Mouse (Mus musculus) lung, embryonic 15.5 days (tissue): ENCODE data around the gene Ankar. TPM values are rescaled to one million over a fixed set of nuclear protein-coding genes. Genes with fewer than 3 reads are reported as not detected.

Source experiments
- ATAC-seq: fragments of 200-750 bp; cut with Nextera tagmentation; 2 replicates; pipeline ENCODE4 v1.8.0; 2017; ENCODE audit warnings: moderate number of reproducible peaks, borderline replicate concordance; ENCODE audit not compliant: low FRiP score, low TSS enrichment; ENCODE audit errors: extremely low read depth
- H3K27ac ChIP-seq: fragments of 300-500 bp; sonication (generic); 2 replicates; pipeline ENCODE4 v1.5.1; 2015; ENCODE audit warnings: moderate library complexity, mild to moderate bottlenecking, inconsistent platforms
- H3K27me3 ChIP-seq: fragments of 300-500 bp; sonication (generic); 2 replicates; pipeline ENCODE4 v1.6.1; 2015; ENCODE audit warnings: inconsistent platforms
- H3K36me3 ChIP-seq: fragments of 300-500 bp; sonication (generic); 2 replicates; pipeline ENCODE4 v1.6.1; 2015; ENCODE audit warnings: inconsistent platforms
- H3K4me1 ChIP-seq: fragments of 300-500 bp; sonication (generic); 2 replicates; pipeline ENCODE4 v1.6.1; 2015; ENCODE audit warnings: inconsistent platforms
- H3K4me2 ChIP-seq: fragments of 300-500 bp; sonication (generic); 2 replicates; pipeline ENCODE4 v1.6.1; 2015; ENCODE audit warnings: inconsistent platforms, mild to moderate bottlenecking, moderate library complexity
- H3K4me3 ChIP-seq: fragments of 300-500 bp; sonication (generic); 2 replicates; pipeline ENCODE4 v1.5.1; 2015; ENCODE audit warnings: mild to moderate bottlenecking, inconsistent platforms
- H3K9ac ChIP-seq: fragments of 300-500 bp; sonication (generic); 2 replicates; pipeline ENCODE4 v1.6.1; 2015; ENCODE audit warnings: inconsistent platforms
- H3K9me3 ChIP-seq: fragments of 300-500 bp; sonication (generic); 2 replicates; pipeline ENCODE4 v1.6.1; 2016; ENCODE audit warnings: inconsistent platforms
- WGBS: fragments of 180-500 bp; shearing (Covaris S2); methylation state at CpG from one replicate; pipeline ENCODE4 v1.1.7; 2015; 5-methylcytosine and 5-hydroxymethylcytosine counted together
- polyA plus RNA-seq: library from polyadenylated mRNA; unstranded; fragments of >200 nt; fragmentation: Nextera tagmentation; extraction: Ambion mirVana; gene quantifications from 2 replicates; pipeline ENCODE4 v1.2.1, GENCODE M21; 2015

The Ankar gene
- polyA plus RNA-seq, 1 experiment from 2014 or later: not detected

GRCm38 (mm10) chr1:72710753-72711653 is 10.6 kb upstream of the Ankar start, which contains the start of gene Rpl37a:
Gene Rpl37a, plus strand, starts transcription at chr1:72711290.
- ATAC-seq: peak; percentile 84
- Histone ChIP-seq H3K27ac (peak within 1 kb of the TSS; percentile 93), H3K4me1 (peaks cover 12% of the 10 kb centered on the region), H3K4me3 (peak within 1 kb of the TSS; percentile 75), H3K36me3 (peaks cover 30% of the 10 kb centered on the region), H3K27me3 (no peaks in the 10 kb centered on the region), H3K9ac (peak within 1 kb of the TSS; percentile 88), H3K9me3 (no peaks in the 10 kb centered on the region), H3K4me2 (peak within 1 kb of the TSS; percentile 76)
- WGBS: 2% methylated on average over 68 of the region's 68 CpGs

- H3K9me3 ChIP-seq: no peaks in the 10 kb centered on the region
- peaks cover 2% of the 10 kb centered on the region; the same call in 1 of the 2 replicates for H3K36me3 ChIP-seq
- peaks cover 5% of the 10 kb centered on the region for H3K4me1 ChIP-seq
- no peak overlapping the region for H3K27ac ChIP-seq
- H3K27me3 ChIP-seq: no peaks in the 10 kb centered on the region
- ATAC-seq: no peak
- WGBS: 50% methylated on average over 4 of the region's 4 CpGs
- H3K4me2 ChIP-seq: no peak overlapping the region
- no peak overlapping the region for H3K4me3 ChIP-seq
- no peak overlapping the region for H3K9ac ChIP-seq
Observed at GRCm38 (mm10) chr1:72707525-72707924, 7.1 kb upstream of the Ankar start.

DNA sequence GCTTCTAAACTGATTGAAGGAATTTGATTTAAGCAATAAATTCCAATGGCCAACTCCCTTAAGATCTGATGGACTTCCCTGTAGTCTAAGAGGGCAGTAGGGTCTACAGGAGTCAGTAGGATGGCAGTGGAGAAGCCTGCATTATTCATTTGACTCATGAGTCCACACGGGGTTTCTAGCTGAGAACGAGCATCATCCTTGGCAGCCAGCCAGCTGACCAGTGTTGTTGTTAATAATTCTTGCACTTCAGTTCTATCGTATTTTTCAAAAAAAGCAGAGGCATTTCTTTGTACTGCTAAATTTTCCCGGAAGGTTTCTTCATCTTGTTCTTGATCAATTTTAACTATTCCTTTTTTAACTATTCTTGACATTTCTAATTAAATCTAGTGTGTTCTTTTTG is 1.7 kb downstream of the Ankar start:
- H3K27me3 ChIP-seq: no peaks in the 10 kb centered on the region
- H3K36me3 ChIP-seq: no peaks in the 10 kb centered on the region
- H3K4me3 ChIP-seq: no peak overlapping the region
- H3K4me2 ChIP-seq: no peak overlapping the region
- no peak for ATAC-seq
- no peaks in the 10 kb centered on the region for H3K9me3 ChIP-seq
- H3K27ac ChIP-seq: no peak overlapping the region
- H3K4me1 ChIP-seq: no peaks in the 10 kb centered on the region
- no peak overlapping the region for H3K9ac ChIP-seq
- WGBS: 22% methylated on average over 4 of the region's 4 CpGs

GRCm38 (mm10) chr1:72696256-72696655 is 4.1 kb downstream of the Ankar start:
- Histone ChIP-seq H3K4me2 (no peak overlapping the region), H3K4me3 (no peak overlapping the region)
- 40% methylated on average over 3 of the region's 3 CpGs for WGBS

GRCm38 (mm10) chr1:72673070-72673469 is 27.3 kb downstream of the Ankar start:
- H3K9ac ChIP-seq: no peak overlapping the region
- WGBS: 22% methylated on average over 3 of the region's 3 CpGs
- H3K4me1 ChIP-seq: no peaks in the 10 kb centered on the region
- no peak overlapping the region for H3K4me2 ChIP-seq
- ATAC-seq: peak; percentile 85
- no peak overlapping the region for H3K4me3 ChIP-seq
- H3K9me3 ChIP-seq: no peaks in the 10 kb centered on the region
- H3K27ac ChIP-seq: peak overlapping the region; percentile 53
- H3K27me3 ChIP-seq: no peaks in the 10 kb centered on the region
- H3K36me3 ChIP-seq: no peaks in the 10 kb centered on the region

More at GRCm38 (mm10) chr1:72696256-72696655, 4.1 kb downstream of the Ankar start:
- no peaks in the 10 kb centered on the region for H3K27me3 ChIP-seq
- H3K9ac ChIP-seq: no peak overlapping the region
- no peak overlapping the region for H3K27ac ChIP-seq
- no peak for ATAC-seq
- no peaks in the 10 kb centered on the region for H3K4me1 ChIP-seq
- H3K36me3 ChIP-seq: no peaks in the 10 kb centered on the region
- H3K9me3 ChIP-seq: no peaks in the 10 kb centered on the region

GRCm38 (mm10) chr1:72640658-72641410 is 59.5 kb downstream of the Ankar start:
- no peak overlapping the region for H3K27ac ChIP-seq
- WGBS: 35% methylated on average over 49 of the region's 49 CpGs
- H3K4me1 ChIP-seq: no peaks in the 10 kb centered on the region
- H3K9me3 ChIP-seq: no peaks in the 10 kb centered on the region
- no peaks in the 10 kb centered on the region for H3K36me3 ChIP-seq
- ATAC-seq: no peak; the same call in 1 of the 2 replicates
- peak overlapping the region; percentile 29 for H3K4me3 ChIP-seq
- peak overlapping the region; percentile 63 for H3K4me2 ChIP-seq
- H3K27me3 ChIP-seq: no peaks in the 10 kb centered on the region
- no peak overlapping the region; the same call in 1 of the 2 replicates for H3K9ac ChIP-seq

- peaks cover 24% of the 10 kb centered on the region for H3K36me3 ChIP-seq
- H3K27ac ChIP-seq: no peak overlapping the region
- 51% methylated on average over 5 of the region's 5 CpGs for WGBS
- H3K4me1 ChIP-seq: no peaks in the 10 kb centered on the region
- H3K4me2 ChIP-seq: no peak overlapping the region
- no peaks in the 10 kb centered on the region for H3K27me3 ChIP-seq
- no peak overlapping the region for H3K9ac ChIP-seq
- no peak overlapping the region for H3K4me3 ChIP-seq
- H3K9me3 ChIP-seq: no peaks in the 10 kb centered on the region
- no peak for ATAC-seq
Observed at GRCm38 (mm10) chr1:72635221-72635620, 65.2 kb downstream of the Ankar start.

- H3K4me1 ChIP-seq: no peaks in the 10 kb centered on the region
- no peak overlapping the region for H3K4me3 ChIP-seq
- no peaks in the 10 kb centered on the region for H3K9me3 ChIP-seq
- 86% methylated on average over 6 of the region's 6 CpGs for WGBS
- peaks cover 55% of the 10 kb centered on the region for H3K36me3 ChIP-seq
- no peak overlapping the region for H3K27ac ChIP-seq
- no peak overlapping the region for H3K4me2 ChIP-seq
- no peaks in the 10 kb centered on the region for H3K27me3 ChIP-seq
- ATAC-seq: no peak
- no peak overlapping the region for H3K9ac ChIP-seq
Observed at GRCm38 (mm10) chr1:72612172-72612571, 88.2 kb downstream of the Ankar start.

GRCm38 (mm10) chr1:72609887-72610877 is 90.2 kb downstream of the Ankar start:
- WGBS: 77% methylated on average over 23 of the region's 23 CpGs
- no peak for ATAC-seq
- peaks cover 46% of the 10 kb centered on the region for H3K36me3 ChIP-seq
- H3K27me3 ChIP-seq: no peaks in the 10 kb centered on the region
- no peak overlapping the region for H3K4me3 ChIP-seq
- no peak overlapping the region for H3K4me2 ChIP-seq
- H3K9me3 ChIP-seq: no peaks in the 10 kb centered on the region
- H3K9ac ChIP-seq: no peak overlapping the region
- H3K27ac ChIP-seq: no peak overlapping the region
- H3K4me1 ChIP-seq: no peaks in the 10 kb centered on the region

- H3K9me3 ChIP-seq: no peaks in the 10 kb centered on the region
- no peak for ATAC-seq
- peaks cover 38% of the 10 kb centered on the region for H3K36me3 ChIP-seq
- H3K4me2 ChIP-seq: no peak overlapping the region
- H3K4me1 ChIP-seq: no peaks in the 10 kb centered on the region
- no peak overlapping the region for H3K9ac ChIP-seq
- no peak overlapping the region for H3K4me3 ChIP-seq
- H3K27me3 ChIP-seq: no peaks in the 10 kb centered on the region
- 82% methylated on average over 10 of the region's 10 CpGs for WGBS
- no peak overlapping the region for H3K27ac ChIP-seq
Observed at GRCm38 (mm10) chr1:72609129-72609528, 91.2 kb downstream of the Ankar start.

DNA sequence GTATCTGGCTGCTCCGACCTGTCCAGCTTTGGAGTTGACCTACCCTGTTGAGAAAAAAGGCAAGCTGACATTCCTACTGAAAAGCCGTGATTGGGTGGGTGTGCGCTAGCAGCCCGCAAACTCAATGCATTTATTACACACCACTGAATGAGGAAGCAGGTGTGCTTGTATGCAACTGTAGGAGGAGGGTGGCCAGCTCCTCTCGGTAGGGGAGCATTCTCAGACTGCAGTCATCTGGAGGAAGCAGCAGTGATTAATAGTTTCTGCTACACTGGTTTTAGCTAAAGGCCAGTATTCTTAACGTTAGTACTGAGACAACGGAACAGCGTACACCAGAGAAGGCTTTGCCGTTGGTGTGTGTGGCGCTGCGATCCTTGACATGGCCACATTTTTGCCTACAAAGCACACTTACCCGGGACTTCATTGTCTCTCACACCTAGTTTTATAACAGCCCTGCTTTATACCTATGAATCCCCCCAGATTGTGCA is 94.1 kb downstream of the Ankar start:
- Histone ChIP-seq H3K36me3 (peaks cover 26% of the 10 kb centered on the region), H3K27me3 (no peaks in the 10 kb centered on the region)

More for the DNA sequence above, 94.1 kb downstream of the Ankar start:
- Histone ChIP-seq H3K9me3 (no peaks in the 10 kb centered on the region), H3K9ac (no peak overlapping the region), H3K4me1 (no peaks in the 10 kb centered on the region), H3K27ac (no peak overlapping the region), H3K4me3 (no peak overlapping the region), H3K4me2 (no peak overlapping the region)
- 83% methylated on average over 12 of the region's 12 CpGs for WGBS
- ATAC-seq: no peak
